Mouse (Mus musculus) midbrain, embryonic 11.5 days (tissue): ENCODE measurements around the gene Nudt3. TPM values are rescaled to one million over a fixed set of nuclear protein-coding genes. Genes with fewer than 3 reads are reported as not detected.

Experiments
- ATAC-seq: fragments of 200-750 bp; cut with Nextera tagmentation; 2 replicates; pipeline ENCODE4 v1.8.0; 2017; ENCODE audit warnings: moderate TSS enrichment, moderate library complexity; ENCODE audit not compliant: low FRiP score
- DNase-seq: peaks from one replicate; pipeline ENCODE4 v3.0.0; 2015; ENCODE audit warnings: low spot score; ENCODE audit errors: missing footprints
- H3K27ac ChIP-seq: fragments of 300-500 bp; sonication (generic); 2 replicates; pipeline ENCODE4 v1.5.1; 2014; ENCODE audit warnings: low read depth, low read length
- H3K27me3 ChIP-seq: fragments of 300-500 bp; sonication (generic); 2 replicates; pipeline ENCODE4 v1.6.1; 2014; ENCODE audit warnings: mild to moderate bottlenecking, low read length, moderate library complexity, mixed read lengths; ENCODE audit not compliant: control insufficient read depth, insufficient read depth
- H3K36me3 ChIP-seq: fragments of 300-500 bp; sonication (generic); 2 replicates; pipeline ENCODE4 v1.6.1; 2014; ENCODE audit warnings: mild to moderate bottlenecking, low read length, moderate library complexity, mixed read lengths; ENCODE audit not compliant: control insufficient read depth, insufficient read depth
- H3K4me1 ChIP-seq: fragments of 300-500 bp; sonication (generic); 2 replicates; pipeline ENCODE4 v1.6.1; 2014; ENCODE audit warnings: low read length; ENCODE audit not compliant: control insufficient read depth, insufficient read depth
- H3K4me2 ChIP-seq: fragments of 300-500 bp; sonication (generic); 2 replicates; pipeline ENCODE4 v1.6.1; 2014; ENCODE audit warnings: mild to moderate bottlenecking, moderate library complexity
- H3K4me3 ChIP-seq: fragments of 300-500 bp; sonication (generic); 2 replicates; pipeline ENCODE4 v1.5.1; 2014; ENCODE audit warnings: low read depth, low read length
- H3K9ac ChIP-seq: fragments of 300-500 bp; sonication (generic); 2 replicates; pipeline ENCODE4 v1.6.1; 2014; ENCODE audit warnings: low read length
- H3K9me3 ChIP-seq: fragments of 300-500 bp; sonication (generic); 2 replicates; pipeline ENCODE4 v1.6.1; 2016; ENCODE audit warnings: low read length; ENCODE audit not compliant: control insufficient read depth
- whole genome bisulfite sequencing: fragments of 180-500 bp; shearing (Covaris S2); extraction: QIAGEN DNeasy Blood & Tissue Kit; methylation state at CpG from one replicate; pipeline ENCODE4 v1.1.7; 2014; 5-methylcytosine and 5-hydroxymethylcytosine counted together
- polyA plus RNA-seq: library from polyadenylated mRNA; unstranded; fragments of >200 nt; fragmentation: Nextera tagmentation; extraction: Ambion mirVana; gene quantifications from 2 replicates; pipeline ENCODE4 v1.2.1, GENCODE M21; 2014

Nudt3 gene
- polyA plus RNA-seq, 1 experiment from 2014 or later, result 44.5 TPM

GRCm38 (mm10) chr17:27533354-27533753 lies 89.9 kb downstream of the Nudt3 start:
- Histone ChIP-seq H3K9ac (no peak overlapping the region), H3K4me3 (no peak overlapping the region), H3K4me1 (no peaks in the 10 kb centered on the region), H3K4me2 (no peak overlapping the region), H3K27ac (no peak overlapping the region), H3K36me3 (no peaks in the 10 kb centered on the region), H3K9me3 (no peaks in the 10 kb centered on the region), H3K27me3 (no peaks in the 10 kb centered on the region)
- WGBS, result 82% methylated on average over 3 of the region's 3 CpGs
- DNase-seq (no peak), ATAC-seq (no peak)

- Histone ChIP-seq H3K4me3 (no peak overlapping the region), H3K27ac (no peak overlapping the region), H3K36me3 (no peaks in the 10 kb centered on the region), H3K4me1 (no peaks in the 10 kb centered on the region), H3K4me2 (no peak overlapping the region), H3K9me3 (no peaks in the 10 kb centered on the region), H3K9ac (no peak overlapping the region), H3K27me3 (no peaks in the 10 kb centered on the region)
- no peak for ATAC-seq
- WGBS, result 88% methylated on average over 8 of the region's 8 CpGs
- no peak for DNase-seq
Measured at GRCm38 (mm10) chr17:27532095-27532494, 91.2 kb downstream of the Nudt3 start.

Other genes starting within 250 kb of the Nudt3 start
- 3.5 and 3.6 TPM in 2 replicates for gene Grm4, start 102.1 kb downstream of the Nudt3 start, polyA plus RNA-seq
- 354 and 406 TPM in 2 replicates for gene Hmga1, start 67.0 kb downstream of the Nudt3 start, polyA plus RNA-seq
- gene AI413582, start 57.7 kb downstream of the Nudt3 start, polyA plus RNA-seq, result 14.8 and 20.2 TPM in 2 replicates
- gene RPS10-NUDT3, start 11.7 kb upstream of the Nudt3 start, polyA plus RNA-seq, result not detected in 2 replicates
- gene Rps10, start 13.2 kb upstream of the Nudt3 start, polyA plus RNA-seq, result 845 and 859 TPM in 2 replicates
- 3.1 and 4.5 TPM in 2 replicates for gene Pacsin1, start 32.0 kb upstream of the Nudt3 start, polyA plus RNA-seq
- 0.25 TPM in 1 of 2 replicates, not detected in the other for gene Spdef, start 105.5 kb upstream of the Nudt3 start, polyA plus RNA-seq
- 8.7 and 10.9 TPM in 2 replicates for gene D17Wsu92e, start 197.2 kb upstream of the Nudt3 start, polyA plus RNA-seq
- 358 and 416 TPM in 2 replicates for gene Snrpc, start 214.7 kb upstream of the Nudt3 start, polyA plus RNA-seq
- 4.9 TPM in 2 replicates for gene Uhrf1bp1, start 232.9 kb upstream of the Nudt3 start, polyA plus RNA-seq